Mouse (Mus musculus) hindbrain, embryonic 16.5 days (tissue): ENCODE data around the gene Hnrnpab. TPM values are rescaled to one million over a fixed set of nuclear protein-coding genes. Genes with fewer than 3 reads are reported as not detected.

Source experiments
- ATAC-seq: fragments of 200-750 bp; cut with Nextera tagmentation; 2 replicates; pipeline ENCODE4 v1.8.0; 2017; ENCODE audit warnings: moderate TSS enrichment, moderate library complexity
- H3K27ac ChIP-seq: fragments of 300-500 bp; sonication (generic); 2 replicates; pipeline ENCODE4 v1.5.1; 2014; ENCODE audit warnings: low read depth, mild to moderate bottlenecking, control low read depth, low read length, moderate library complexity
- H3K27me3 ChIP-seq: fragments of 300-500 bp; sonication (generic); replicated peaks from 2 replicates; pipeline ENCODE4 v1.6.1; 2014; ENCODE audit warnings: low read length; ENCODE audit not compliant: control insufficient read depth, insufficient read depth
- H3K36me3 ChIP-seq: fragments of 300-500 bp; sonication (generic); 2 replicates; pipeline ENCODE4 v1.6.1; 2014; ENCODE audit warnings: mild to moderate bottlenecking, low read length, moderate library complexity, mixed read lengths; ENCODE audit not compliant: control insufficient read depth, insufficient read depth
- H3K4me1 ChIP-seq: fragments of 300-500 bp; sonication (generic); 2 replicates; pipeline ENCODE4 v1.6.1; 2014; ENCODE audit warnings: low read depth, low read length; ENCODE audit not compliant: control insufficient read depth, insufficient read depth
- H3K4me2 ChIP-seq: fragments of 300-500 bp; sonication (generic); 2 replicates; pipeline ENCODE4 v1.6.1; 2014; ENCODE audit warnings: mild to moderate bottlenecking, low read length, control low read depth, moderate library complexity
- H3K4me3 ChIP-seq: fragments of 300-500 bp; sonication (generic); 2 replicates; pipeline ENCODE4 v1.5.1; 2014; ENCODE audit warnings: mild to moderate bottlenecking, low read length, control low read depth, moderate library complexity
- H3K9ac ChIP-seq: fragments of 300-500 bp; sonication (generic); 2 replicates; pipeline ENCODE4 v1.6.1; 2014; ENCODE audit warnings: low read depth, mild to moderate bottlenecking, control low read depth, low read length, moderate library complexity
- H3K9me3 ChIP-seq: fragments of 300-500 bp; sonication (generic); 2 replicates; pipeline ENCODE4 v1.6.1; 2014; ENCODE audit warnings: mild to moderate bottlenecking, low read length, moderate library complexity; ENCODE audit not compliant: control insufficient read depth
- WGBS: fragments of 180-500 bp; shearing (Covaris S2); extraction: QIAGEN DNeasy Blood & Tissue Kit; methylation state at CpG from one replicate; pipeline ENCODE4 v1.1.7; 2014; 5-methylcytosine and 5-hydroxymethylcytosine counted together
- polyA plus RNA-seq: library from polyadenylated mRNA; unstranded; fragments of >200 nt; fragmentation: Nextera tagmentation; extraction: Ambion mirVana; gene quantifications from 2 replicates; pipeline ENCODE4 v1.2.1, GENCODE M21; 2015

The Hnrnpab gene
- polyA plus RNA-seq, 1 experiment from 2014 or later, result 221 TPM

DNA sequence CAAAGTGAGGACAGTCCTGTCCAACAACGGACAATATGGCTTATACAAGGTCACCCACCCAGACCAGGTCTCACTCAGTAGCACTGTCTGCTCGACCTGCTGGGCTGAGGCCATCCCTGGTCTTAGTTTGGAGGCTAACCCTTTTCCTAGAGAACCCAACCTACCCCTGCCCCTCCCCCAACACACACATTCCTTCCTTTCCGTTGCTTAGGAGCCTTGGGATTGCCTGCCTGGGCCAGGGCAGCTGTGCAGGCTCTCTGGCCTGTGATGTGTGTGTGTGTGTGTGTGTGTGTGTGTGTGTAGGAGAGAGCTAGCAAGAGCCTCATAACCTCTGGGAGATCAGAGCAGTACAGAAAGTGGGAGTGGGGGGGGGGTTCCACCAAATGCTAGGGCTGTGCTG is 41.9 kb upstream of the Hnrnpab start:
- Histone ChIP-seq H3K9ac (peak overlapping the region; percentile 19; the same call in 1 of the 2 replicates), H3K9me3 (no peaks in the 10 kb centered on the region), H3K4me2 (peak overlapping the region; percentile 93), H3K27ac (no peak overlapping the region), H3K4me3 (no peak overlapping the region), H3K27me3 (no peaks in the 10 kb centered on the region), H3K4me1 (peaks cover 24% of the 10 kb centered on the region), H3K36me3 (peaks cover 3% of the 10 kb centered on the region; the same call in 1 of the 2 replicates)
- WGBS, result 13% methylated on average over 3 of the region's 3 CpGs
- no peak for ATAC-seq

DNA sequence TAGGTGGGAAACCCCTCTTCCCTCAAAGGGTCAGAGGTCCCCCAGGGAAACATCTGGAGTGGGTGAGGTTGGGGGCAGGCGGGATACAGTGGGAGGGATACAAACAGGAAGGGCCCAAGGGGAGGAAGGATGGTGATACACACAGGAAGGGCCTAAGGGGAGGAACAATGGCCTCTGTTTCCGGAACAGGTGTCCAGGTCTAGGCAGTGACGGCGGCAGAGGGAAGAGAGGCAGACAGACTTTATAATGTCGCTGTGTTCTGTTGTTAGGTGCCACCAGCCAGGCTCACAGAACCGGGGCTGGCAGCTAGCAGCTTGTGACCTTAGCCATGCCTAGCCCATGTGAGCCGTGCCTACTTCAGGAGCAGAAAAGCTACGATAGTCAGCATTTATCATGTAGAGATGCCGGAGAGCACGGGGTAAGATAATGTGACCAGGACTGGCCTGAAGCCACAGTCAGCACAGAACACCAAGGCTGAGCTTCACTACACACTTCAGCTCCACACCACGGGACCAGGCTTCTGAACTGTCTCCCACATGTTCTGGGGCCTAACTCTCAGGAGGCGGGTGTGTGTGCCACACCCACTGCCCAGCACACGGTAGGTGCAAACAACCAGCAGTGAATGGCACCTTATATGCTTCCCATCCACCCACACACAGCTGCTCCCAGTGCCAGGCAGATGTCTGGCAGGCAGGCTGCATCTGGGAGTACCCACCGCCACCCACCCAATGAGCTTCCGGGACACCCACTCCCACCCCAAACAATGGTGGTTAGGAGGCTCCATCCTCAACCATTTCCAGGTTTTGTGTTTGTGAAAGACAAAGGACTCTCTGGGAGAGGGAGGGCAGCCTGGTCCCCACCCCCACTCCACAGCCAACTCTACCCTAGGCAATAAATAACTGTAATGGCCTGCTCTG is 40.4 kb upstream of the Hnrnpab start:
- Histone ChIP-seq H3K4me1 (peaks cover 24% of the 10 kb centered on the region), H3K9me3 (no peaks in the 10 kb centered on the region), H3K27ac (no peak overlapping the region), H3K9ac (no peak overlapping the region), H3K36me3 (peaks cover 3% of the 10 kb centered on the region; the same call in 1 of the 2 replicates), H3K27me3 (no peaks in the 10 kb centered on the region), H3K4me3 (no peak overlapping the region), H3K4me2 (peak overlapping the region; percentile 16; the same call in 1 of the 2 replicates)
- no peak for ATAC-seq
- WGBS, result 70% methylated on average over 15 of the region's 15 CpGs

DNA sequence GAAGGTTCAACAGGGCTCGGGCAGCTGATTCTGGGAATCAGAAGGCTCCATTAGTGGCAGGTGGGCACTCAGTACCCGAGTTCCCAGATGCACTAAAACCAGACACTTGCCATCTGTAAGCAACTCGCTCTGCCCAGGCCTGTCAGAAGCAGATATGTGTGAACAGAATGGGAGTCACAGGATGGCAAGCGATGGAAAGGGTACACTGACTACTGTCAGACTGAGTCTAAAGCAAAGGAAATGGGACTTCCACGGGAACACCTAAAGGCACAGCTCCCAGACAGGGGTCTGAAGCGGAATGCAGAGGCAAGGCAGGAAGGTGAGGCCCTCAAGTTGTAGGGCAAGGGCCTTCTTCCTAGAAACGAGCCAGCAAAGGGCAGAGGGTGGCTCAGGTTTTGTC is 39.6 kb upstream of the Hnrnpab start:
- Histone ChIP-seq H3K4me1 (peaks cover 24% of the 10 kb centered on the region), H3K36me3 (peaks cover 3% of the 10 kb centered on the region; the same call in 1 of the 2 replicates), H3K27ac (no peak overlapping the region), H3K4me3 (no peak overlapping the region), H3K4me2 (no peak overlapping the region), H3K27me3 (no peaks in the 10 kb centered on the region), H3K9me3 (no peaks in the 10 kb centered on the region), H3K9ac (no peak overlapping the region)
- no peak for ATAC-seq
- WGBS, result 83% methylated on average over 7 of the region's 7 CpGs

- Histone ChIP-seq H3K36me3 (peaks cover 3% of the 10 kb centered on the region; the same call in 1 of the 2 replicates), H3K4me2 (no peak overlapping the region), H3K9me3 (no peaks in the 10 kb centered on the region), H3K4me1 (peaks cover 24% of the 10 kb centered on the region), H3K27ac (no peak overlapping the region), H3K4me3 (no peak overlapping the region), H3K9ac (no peak overlapping the region), H3K27me3 (no peaks in the 10 kb centered on the region)
- WGBS, result 70% methylated on average over 13 of the region's 13 CpGs
- ATAC-seq, result peak; percentile 40; the same call in 1 of the 2 replicates
These were observed 38.6 kb upstream of the Hnrnpab start for GRCm38 (mm10) chr11:51645293-51645692.

DNA sequence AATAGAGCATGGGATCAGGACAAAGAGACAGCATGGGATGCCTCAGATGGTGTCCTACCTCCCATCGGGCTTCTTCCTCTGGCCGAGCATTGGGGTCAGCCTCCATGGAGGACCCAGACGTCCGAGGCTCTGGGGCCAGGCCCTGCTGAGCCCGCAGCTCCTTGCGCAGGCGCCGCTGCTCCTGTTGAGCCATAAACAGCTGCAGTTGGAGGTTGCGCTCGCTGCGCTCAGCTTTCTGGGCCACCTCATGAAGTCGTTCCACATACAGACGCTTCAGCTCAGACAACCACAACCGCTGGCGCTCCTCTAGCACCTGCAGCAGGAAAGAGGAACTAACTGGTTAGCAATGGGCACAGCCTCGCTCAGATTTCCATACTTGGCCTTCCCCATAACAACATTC is 37.6 kb upstream of the Hnrnpab start:
- no peak overlapping the region for H3K9ac ChIP-seq
- H3K27me3 ChIP-seq, result no peaks in the 10 kb centered on the region
- peaks cover 3% of the 10 kb centered on the region; the same call in 1 of the 2 replicates for H3K36me3 ChIP-seq
- H3K4me1 ChIP-seq, result peaks cover 13% of the 10 kb centered on the region
- no peak overlapping the region for H3K4me2 ChIP-seq
- no peaks in the 10 kb centered on the region for H3K9me3 ChIP-seq
- ATAC-seq, result no peak
- no peak overlapping the region; the same call in 1 of the 2 replicates for H3K27ac ChIP-seq
- H3K4me3 ChIP-seq, result no peak overlapping the region
- 63% methylated on average over 16 of the region's 16 CpGs for WGBS

DNA sequence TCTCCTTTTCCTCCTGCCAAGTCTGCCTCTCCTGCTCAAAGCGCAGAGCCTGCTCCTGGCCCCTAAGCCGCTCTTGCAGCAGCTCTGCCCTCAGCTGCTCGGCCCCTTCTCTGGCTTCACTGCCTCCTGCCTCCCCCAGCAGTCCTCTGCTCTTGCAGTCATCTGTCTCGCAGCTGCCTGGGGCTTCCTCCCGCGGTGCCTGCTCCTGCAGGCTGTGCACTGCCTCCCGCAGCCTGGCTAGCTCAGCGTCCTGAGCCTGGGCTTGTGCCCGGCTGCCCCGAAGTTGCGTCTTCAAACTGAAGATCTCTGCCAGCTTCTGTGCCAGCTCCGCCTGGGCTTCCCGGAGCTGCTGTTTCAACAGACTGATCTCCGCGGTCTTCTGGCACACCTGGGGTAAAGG is 37.1 kb upstream of the Hnrnpab start:
- Histone ChIP-seq H3K27me3 (no peaks in the 10 kb centered on the region), H3K27ac (0 out of 2 replicates have a peak overlapping the region, but pooled peaks have one; percentile 8), H3K36me3 (peaks cover 3% of the 10 kb centered on the region; the same call in 1 of the 2 replicates), H3K4me2 (peak overlapping the region; percentile 20; the same call in 1 of the 2 replicates), H3K4me1 (peaks cover 8% of the 10 kb centered on the region), H3K9ac (no peak overlapping the region), H3K4me3 (no peak overlapping the region), H3K9me3 (no peaks in the 10 kb centered on the region)
- 53% methylated on average over 15 of the region's 15 CpGs for WGBS
- peak; percentile 29; the same call in 1 of the 2 replicates for ATAC-seq

- no peaks in the 10 kb centered on the region for H3K27me3 ChIP-seq
- 80% methylated on average over 9 of the region's 9 CpGs for WGBS
These were observed 36.6 kb upstream of the Hnrnpab start for GRCm38 (mm10) chr11:51643202-51643601.

GRCm38 (mm10) chr11:51640748-51641147 is 34.1 kb upstream of the Hnrnpab start:
- Histone ChIP-seq H3K4me3 (no peak overlapping the region), H3K9ac (no peak overlapping the region), H3K4me1 (peaks cover 8% of the 10 kb centered on the region; the same call in 1 of the 2 replicates), H3K4me2 (no peak overlapping the region), H3K36me3 (peaks cover 3% of the 10 kb centered on the region; the same call in 1 of the 2 replicates), H3K9me3 (no peaks in the 10 kb centered on the region), H3K27ac (no peak overlapping the region), H3K27me3 (no peaks in the 10 kb centered on the region)
- ATAC-seq, result no peak
- 88% methylated on average over 7 of the region's 7 CpGs for WGBS

More at GRCm38 (mm10) chr11:51643202-51643601, 36.6 kb upstream of the Hnrnpab start:
- Histone ChIP-seq H3K4me2 (no peak overlapping the region), H3K4me1 (peaks cover 3% of the 10 kb centered on the region; the same call in 1 of the 2 replicates), H3K4me3 (no peak overlapping the region), H3K9me3 (no peaks in the 10 kb centered on the region), H3K9ac (no peak overlapping the region), H3K27ac (no peak overlapping the region), H3K36me3 (peaks cover 3% of the 10 kb centered on the region; the same call in 1 of the 2 replicates)
- ATAC-seq, result no peak

DNA sequence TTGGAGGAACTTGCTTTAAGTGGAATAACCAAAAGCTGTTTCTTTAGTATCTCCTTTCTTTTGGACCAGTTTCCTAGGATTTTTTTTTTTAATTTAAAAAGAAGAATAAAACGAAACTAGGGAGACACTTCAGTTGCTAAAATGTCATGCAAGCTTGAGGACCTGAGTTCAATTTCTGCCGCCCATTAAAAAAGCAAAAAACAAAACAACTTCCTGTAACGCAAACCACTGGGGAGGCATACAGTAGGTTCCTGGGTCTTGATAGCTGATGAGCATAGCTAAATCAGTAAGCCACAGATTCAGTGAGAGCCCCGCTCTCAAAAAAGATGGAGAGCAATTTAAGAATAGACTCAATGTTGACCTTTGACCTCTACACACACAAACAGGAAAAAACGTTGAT is 31.9 kb upstream of the Hnrnpab start:
- no peaks in the 10 kb centered on the region for H3K36me3 ChIP-seq
- H3K27me3 ChIP-seq, result no peaks in the 10 kb centered on the region
- 69% methylated on average over 5 of the region's 5 CpGs for WGBS
- no peak overlapping the region for H3K4me3 ChIP-seq
- no peaks in the 10 kb centered on the region for H3K9me3 ChIP-seq
- H3K4me1 ChIP-seq, result peaks cover 17% of the 10 kb centered on the region
- no peak overlapping the region for H3K4me2 ChIP-seq
- no peak for ATAC-seq
- no peak overlapping the region for H3K9ac ChIP-seq
- H3K27ac ChIP-seq, result no peak overlapping the region
